Mouse (Mus musculus): ENCODE data around the gene Kank2.
"Not testable (repeated sequence)": the region's sequence is repeated elsewhere in the genome, so short reads cannot be mapped to it uniquely, and the experiment has no call there.

Kank2 gene

DNA sequence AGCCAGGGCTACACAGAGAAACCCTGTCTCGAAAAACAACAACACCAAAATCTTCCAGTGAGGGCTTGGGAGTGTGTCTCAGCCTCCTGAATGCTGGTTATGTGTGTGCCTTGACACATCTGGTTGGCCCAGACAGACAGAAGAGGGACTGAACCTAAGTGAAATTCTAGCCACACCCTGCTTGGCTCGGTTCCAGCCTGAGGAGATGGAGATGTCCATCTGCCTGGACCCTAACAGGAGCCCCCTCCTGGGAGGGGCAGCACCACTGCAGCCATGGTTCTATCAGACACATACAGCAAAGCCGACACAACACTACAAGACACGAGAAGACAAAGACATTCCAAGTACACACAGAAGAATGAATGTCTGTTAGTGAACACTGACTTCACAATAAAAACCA, 19.6 kb upstream of the Kank2 start:
- no peak for DNase-seq (ENCODE audit: low spot score)

DNA sequence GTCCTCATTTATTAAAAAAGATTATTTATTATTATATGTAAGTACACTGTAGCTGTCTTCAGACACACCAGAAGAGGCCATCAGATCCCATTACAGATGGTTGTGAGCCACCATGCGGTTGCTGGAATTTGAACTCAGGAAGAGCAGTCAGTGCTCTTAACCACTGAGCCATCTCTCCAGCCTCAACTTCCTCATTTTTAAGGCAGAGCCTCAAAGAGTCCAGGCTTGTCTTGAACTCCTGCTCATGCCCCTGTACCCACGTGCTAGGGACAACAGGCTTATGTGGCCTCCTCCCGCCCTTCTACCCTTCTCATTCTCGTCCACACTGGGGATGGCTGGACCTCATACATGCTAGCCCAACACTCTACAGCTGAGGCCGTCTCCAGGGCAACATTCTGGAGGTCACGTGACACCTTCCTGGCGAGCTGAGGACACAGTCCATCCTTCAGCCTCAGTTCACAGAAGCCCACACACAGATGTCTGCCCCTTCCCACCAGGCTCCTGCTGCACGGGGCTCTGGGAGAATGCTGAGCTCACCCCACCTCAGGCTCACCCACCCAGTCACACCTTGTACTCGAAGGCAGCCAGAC, 18.3 kb upstream of the Kank2 start:
- no peak for DNase-seq (ENCODE audit: low spot score)

- no peak for DNase-seq (ENCODE audit: low spot score)
These were observed 12.6 kb upstream of the Kank2 start for GRCm38 (mm10) chr9:21811170-21811569.

DNA sequence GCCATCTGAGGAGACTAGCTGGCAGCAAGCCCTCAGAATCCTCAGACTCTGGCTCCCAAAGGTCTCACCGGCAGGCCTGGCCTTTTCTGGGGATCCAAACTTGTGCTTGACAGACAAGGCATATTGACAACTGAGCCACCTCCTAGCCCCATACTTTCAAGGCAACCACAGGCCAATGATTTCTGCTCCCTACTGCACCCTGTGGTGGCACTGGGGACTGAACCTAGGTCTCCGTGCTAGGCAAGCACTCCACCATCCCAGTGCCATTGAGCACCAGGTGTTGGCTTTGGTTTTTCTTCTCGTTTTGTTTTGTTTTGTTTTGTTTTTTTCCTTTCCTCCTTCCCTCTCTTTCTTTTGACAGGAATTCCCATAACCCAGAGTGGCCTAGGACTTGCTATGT, 10.0 kb upstream of the Kank2 start:
- DNase-seq (ENCODE audit: low spot score): no peak

- DNase-seq (ENCODE audit: low spot score): no peak
These were observed 8.4 kb upstream of the Kank2 start for GRCm38 (mm10) chr9:21806976-21807375.

DNA sequence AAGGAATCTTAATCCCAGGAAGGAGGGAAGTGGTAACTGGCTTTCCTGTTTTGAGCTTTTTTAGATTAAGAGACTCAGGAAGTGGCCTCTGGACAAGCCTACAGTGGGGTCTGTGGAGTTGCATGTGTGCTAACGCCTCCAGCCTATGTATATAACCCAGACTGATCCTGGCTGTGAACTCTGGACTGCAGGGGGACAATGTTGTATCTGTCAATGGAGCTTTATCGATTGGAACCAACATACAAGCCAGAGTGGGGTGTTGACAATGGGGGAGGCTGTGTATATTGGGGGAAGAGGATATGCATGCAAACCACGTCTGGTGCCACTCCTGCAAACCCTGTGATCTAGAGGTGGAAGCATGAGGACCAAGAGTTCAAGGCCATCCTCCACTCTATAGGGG, 7.8 kb upstream of the Kank2 start:
- no peak for DNase-seq (ENCODE audit: low spot score)

GRCm38 (mm10) chr9:21803986-21804644, 5.6 kb upstream of the Kank2 start:
- peak; percentile 90 for DNase-seq (ENCODE audit: low spot score)

DNA sequence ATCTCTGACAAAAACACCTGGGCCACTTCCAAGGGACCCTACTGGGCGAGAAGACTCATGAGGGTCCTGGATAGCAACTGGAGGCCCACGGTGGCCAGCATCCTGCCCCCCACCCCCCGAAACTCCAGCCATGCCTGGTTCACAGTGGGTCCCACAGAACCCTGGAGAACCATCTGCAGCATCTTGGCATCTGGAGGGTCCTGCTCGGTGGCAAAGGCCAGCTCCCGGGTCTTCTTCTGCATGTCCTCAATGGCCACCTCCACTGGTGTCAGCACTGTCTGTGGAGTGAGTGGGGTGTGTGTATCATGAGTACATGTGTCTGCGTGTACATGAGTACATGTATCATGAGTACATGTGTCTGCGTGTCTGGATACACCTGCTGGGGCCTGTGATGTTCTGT, 3.0 kb upstream of the Kank2 start:
- no peak for DNase-seq (ENCODE audit: low spot score)

- no peak for DNase-seq (ENCODE audit: low spot score)
These were observed 2.6 kb upstream of the Kank2 start for GRCm38 (mm10) chr9:21801121-21801520.

- DNase-seq (ENCODE audit: low spot score): no peak
These were observed 436 bp upstream of the Kank2 start for GRCm38 (mm10) chr9:21799010-21799350.

- peak; percentile 70 for DNase-seq (ENCODE audit: low spot score)
These were observed 611 bp downstream of the Kank2 start for GRCm38 (mm10) chr9:21797921-21798344.

- no peak for DNase-seq (ENCODE audit: low spot score)
These were observed 1.6 kb downstream of the Kank2 start for GRCm38 (mm10) chr9:21796919-21797318.

DNA sequence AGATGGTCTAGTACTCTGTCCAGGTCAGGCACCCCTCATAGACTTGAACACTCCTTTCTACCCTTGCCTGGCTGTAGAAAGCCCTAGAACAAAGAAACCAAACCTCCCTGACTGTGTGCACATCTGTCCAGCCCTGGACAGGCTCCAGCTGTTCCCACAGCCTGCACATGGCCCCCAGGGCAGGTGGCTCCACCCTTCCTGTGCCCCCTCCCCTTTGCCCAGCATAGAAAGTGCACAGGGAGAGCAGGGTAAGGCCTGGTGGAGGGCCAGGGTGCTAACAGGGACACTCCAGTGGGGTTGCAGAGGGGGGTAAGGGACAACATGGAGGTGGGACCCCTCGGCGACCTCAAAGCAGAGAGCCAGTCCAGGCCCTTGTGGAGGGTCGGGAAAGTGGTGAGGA, 2.3 kb downstream of the Kank2 start:
- DNase-seq (ENCODE audit: low spot score): no peak

- no peak for DNase-seq (ENCODE audit: low spot score)
These were observed 3.0 kb downstream of the Kank2 start for GRCm38 (mm10) chr9:21795579-21795978.

GRCm38 (mm10) chr9:21794925-21795324, 3.6 kb downstream of the Kank2 start:
- no peak for DNase-seq (ENCODE audit: low spot score)

- DNase-seq (ENCODE audit: low spot score): no peak
These were observed 4.2 kb downstream of the Kank2 start for GRCm38 (mm10) chr9:21794344-21794834.

GRCm38 (mm10) chr9:21793507-21793906, 5.0 kb downstream of the Kank2 start:
- DNase-seq (ENCODE audit: low spot score): not testable (repeated sequence)

DNA sequence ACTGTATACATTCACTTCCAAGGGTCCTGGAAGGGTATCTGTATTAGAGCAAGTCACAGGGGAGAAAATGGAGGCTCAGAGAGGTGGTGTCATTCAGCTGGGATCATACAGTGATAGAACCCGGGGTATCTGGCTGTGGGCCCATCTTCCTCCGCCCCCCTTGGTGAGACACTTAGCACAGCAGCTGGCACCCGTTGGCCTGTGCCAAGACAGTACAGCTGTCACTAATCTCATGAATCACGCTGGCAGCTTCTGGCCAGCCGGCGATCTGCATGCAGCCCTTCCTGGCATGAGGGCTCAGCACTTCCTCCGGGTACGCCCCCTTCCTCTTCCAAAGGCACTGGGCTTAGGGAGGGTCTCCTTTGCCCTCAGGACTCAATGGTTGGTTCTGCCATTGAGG, 5.9 kb downstream of the Kank2 start:
- peak; percentile 25 for DNase-seq (ENCODE audit: low spot score)

DNA sequence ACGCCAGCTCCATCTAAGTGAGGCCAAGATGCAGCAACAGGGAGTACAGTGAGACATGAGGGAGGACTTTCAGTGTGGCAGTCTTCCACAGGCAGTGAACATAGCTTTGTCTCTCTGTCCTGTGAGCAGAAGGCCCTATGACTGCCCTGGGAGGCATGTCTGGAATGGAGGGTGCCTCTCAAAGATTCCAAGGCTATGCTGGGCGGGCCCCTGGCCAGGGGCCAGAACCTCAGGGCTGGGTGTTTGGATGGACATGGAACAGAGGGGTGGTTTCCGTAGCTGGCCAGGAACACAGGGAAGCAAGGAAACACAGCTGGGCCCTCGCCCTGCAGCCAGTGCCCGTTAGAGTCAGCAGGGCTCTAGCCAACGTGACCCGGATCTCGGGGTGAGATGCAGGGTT, 6.7 kb downstream of the Kank2 start:
- peak; percentile 62 for DNase-seq (ENCODE audit: low spot score)

GRCm38 (mm10) chr9:21788234-21788633, 10.3 kb downstream of the Kank2 start:
- no peak for DNase-seq (ENCODE audit: low spot score)

GRCm38 (mm10) chr9:21787654-21788053, 10.9 kb downstream of the Kank2 start:
- no peak for DNase-seq (ENCODE audit: low spot score)

DNA sequence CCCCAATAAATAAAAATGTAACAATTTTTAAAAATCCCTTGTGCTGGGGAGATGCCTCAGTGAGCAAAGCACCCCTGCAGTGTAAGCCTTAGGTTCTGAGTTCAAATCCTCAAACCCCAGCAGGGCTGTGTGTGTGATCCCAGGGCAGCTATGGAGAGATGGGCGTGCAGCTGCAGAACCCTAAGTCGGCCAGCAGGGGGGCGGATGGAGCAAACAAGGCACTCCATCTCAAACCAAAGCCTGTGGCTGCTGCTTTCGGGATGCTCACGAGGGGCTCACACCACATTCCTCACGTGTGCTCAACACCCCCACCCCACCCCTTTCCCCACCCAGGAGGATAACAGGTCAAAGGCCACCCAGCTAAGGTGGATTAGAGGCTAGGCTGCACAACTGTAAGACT, 11.6 kb downstream of the Kank2 start:
- peak; percentile 70 for DNase-seq (ENCODE audit: low spot score)

DNA sequence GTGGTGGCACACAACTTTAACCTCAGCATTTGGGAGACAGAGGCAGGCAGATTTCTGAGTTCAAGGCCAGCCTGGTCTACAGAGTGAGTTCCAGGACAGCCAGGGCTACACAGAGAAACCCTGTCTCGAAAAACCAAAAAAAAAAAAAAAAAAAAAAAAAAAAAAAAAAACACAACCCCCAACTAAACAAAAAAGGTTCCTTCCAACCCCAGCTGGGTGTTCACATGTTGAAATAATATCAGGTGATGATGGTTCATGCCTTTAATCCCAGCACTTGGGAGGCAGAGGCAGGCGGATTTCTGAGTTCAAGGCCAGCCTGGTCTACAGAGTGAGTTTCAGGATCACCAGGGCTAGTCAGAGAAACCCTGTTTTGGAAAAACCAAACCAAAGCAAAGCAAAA, 12.2 kb downstream of the Kank2 start:
- DNase-seq (ENCODE audit: low spot score): not testable (repeated sequence)
